Mouse (Mus musculus): ENCODE data around the gene Actl11. TPM values are rescaled to one million over a fixed set of nuclear protein-coding genes. Genes with fewer than 3 reads are reported as not detected.

The Actl11 gene
- polyA plus RNA-seq, 1 experiment from 2014 or later: not detected

- DNase-seq (ENCODE audit: low spot score): no peak
Measured at GRCm38 (mm10) chr9:107961351-107961762, 33.1 kb downstream of the Actl11 start.

GRCm38 (mm10) chr9:107961881-107962280 lies 33.6 kb downstream of the Actl11 start:
- no peak for DNase-seq (ENCODE audit: low spot score)

- DNase-seq (ENCODE audit: low spot score): no peak
Measured at GRCm38 (mm10) chr9:107962916-107963315, 34.6 kb downstream of the Actl11 start.

- peak; percentile 81 for DNase-seq (ENCODE audit: low spot score)
Measured at GRCm38 (mm10) chr9:107963700-107964099, 35.4 kb downstream of the Actl11 start.

- DNase-seq (ENCODE audit: low spot score): no peak
Measured at GRCm38 (mm10) chr9:107964681-107965080, 36.4 kb downstream of the Actl11 start.

- no peak for DNase-seq (ENCODE audit: low spot score)
Measured at GRCm38 (mm10) chr9:107966676-107967075, 38.4 kb downstream of the Actl11 start.

- no peak for DNase-seq (ENCODE audit: low spot score)
Measured at GRCm38 (mm10) chr9:107967437-107967836, 39.2 kb downstream of the Actl11 start.

GRCm38 (mm10) chr9:107968531-107968930 lies 40.3 kb downstream of the Actl11 start:
- no peak for DNase-seq (ENCODE audit: low spot score)

- no peak for DNase-seq (ENCODE audit: low spot score)
Measured at GRCm38 (mm10) chr9:107970311-107970710, 42.0 kb downstream of the Actl11 start.

- DNase-seq (ENCODE audit: low spot score): no peak
Measured at GRCm38 (mm10) chr9:107971690-107972541, 43.6 kb downstream of the Actl11 start.

GRCm38 (mm10) chr9:107974491-107975171 lies 46.4 kb downstream of the Actl11 start:
- no peak for DNase-seq (ENCODE audit: low spot score)

GRCm38 (mm10) chr9:107975399-107976386 lies 47.4 kb downstream of the Actl11 start, which contains the start of gene Uba7:
TSS of gene Uba7 (plus strand) at chr9:107975505.
- peak; percentile 63 for DNase-seq (ENCODE audit: low spot score)

GRCm38 (mm10) chr9:107978815-107979214 lies 50.5 kb downstream of the Actl11 start:
- no peak for DNase-seq (ENCODE audit: low spot score)

Other genes with a start within 250 kb of the Actl11 start
- gene Gnat1, start 248.8 kb upstream of the Actl11 start, polyA plus RNA-seq (2015; fragmentation: Nextera tagmentation; extraction: Ambion mirVana): 0.62 and 0.85 TPM in 2 replicates
- gene Sema3f, start 218.0 kb upstream of the Actl11 start, polyA plus RNA-seq (2015; fragmentation: Nextera tagmentation; extraction: Ambion mirVana): 2.2 and 3.2 TPM in 2 replicates
- gene Rbm5, start 157.5 kb upstream of the Actl11 start, polyA plus RNA-seq (2015; fragmentation: Nextera tagmentation; extraction: Ambion mirVana): 162 and 183 TPM in 2 replicates
- 61.2 and 66.2 TPM in 2 replicates for gene Rbm6, start 55.2 kb upstream of the Actl11 start, polyA plus RNA-seq (2015; fragmentation: Nextera tagmentation; extraction: Ambion mirVana)
- 17.2 and 17.9 TPM in 2 replicates for gene Mon1a, start 40.3 kb upstream of the Actl11 start, polyA plus RNA-seq (2015; fragmentation: Nextera tagmentation; extraction: Ambion mirVana)
- gene Mst1r, start 21.6 kb upstream of the Actl11 start, polyA plus RNA-seq (2015; fragmentation: Nextera tagmentation; extraction: Ambion mirVana): 1.6 and 2.4 TPM in 2 replicates
- 12.1 and 12.9 TPM in 2 replicates for gene Camkv, start 7.2 kb downstream of the Actl11 start, polyA plus RNA-seq (2015; fragmentation: Nextera tagmentation; extraction: Ambion mirVana)
- gene Traip, start 21.7 kb downstream of the Actl11 start, polyA plus RNA-seq (2015; fragmentation: Nextera tagmentation; extraction: Ambion mirVana): 23.1 and 27.2 TPM in 2 replicates
- gene Uba7, start 47.0 kb downstream of the Actl11 start, polyA plus RNA-seq (2015; fragmentation: Nextera tagmentation; extraction: Ambion mirVana): 54.9 and 63.2 TPM in 2 replicates
- 0.26 and 0.27 TPM in 2 replicates for gene Gm20661, start 54.6 kb downstream of the Actl11 start, polyA plus RNA-seq (2015; fragmentation: Nextera tagmentation; extraction: Ambion mirVana)
- 31.6 and 33.8 TPM in 2 replicates for gene Inka1, start 57.4 kb downstream of the Actl11 start, polyA plus RNA-seq (2015; fragmentation: Nextera tagmentation; extraction: Ambion mirVana)
- 0.90 and 0.95 TPM in 2 replicates for gene Cdhr4, start 64.0 kb downstream of the Actl11 start, polyA plus RNA-seq (2015; fragmentation: Nextera tagmentation; extraction: Ambion mirVana)
- gene Gm20662, start 67.9 kb downstream of the Actl11 start, polyA plus RNA-seq (2015; fragmentation: Nextera tagmentation; extraction: Ambion mirVana): 0.28 TPM in 1 of 2 replicates, not detected in the other
- gene Ip6k1, start 74.0 kb downstream of the Actl11 start, polyA plus RNA-seq (2015; fragmentation: Nextera tagmentation; extraction: Ambion mirVana): 48.4 and 55.1 TPM in 2 replicates
- 29.9 TPM in 2 replicates for gene Gmppb, start 120.8 kb downstream of the Actl11 start, polyA plus RNA-seq (2015; fragmentation: Nextera tagmentation; extraction: Ambion mirVana)
- gene Amigo3, start 124.7 kb downstream of the Actl11 start, polyA plus RNA-seq (2015; fragmentation: Nextera tagmentation; extraction: Ambion mirVana): 1.7 and 2.0 TPM in 2 replicates
- 1.5 and 3.1 TPM in 2 replicates for gene Mst1, start 152.0 kb downstream of the Actl11 start, polyA plus RNA-seq (2015; fragmentation: Nextera tagmentation; extraction: Ambion mirVana)
- gene Rnf123, start 154.9 kb downstream of the Actl11 start, polyA plus RNA-seq (2015; fragmentation: Nextera tagmentation; extraction: Ambion mirVana): 27.9 and 37.9 TPM in 2 replicates
- 48.0 and 51.4 TPM in 2 replicates for gene Apeh, start 166.1 kb downstream of the Actl11 start, polyA plus RNA-seq (2015; fragmentation: Nextera tagmentation; extraction: Ambion mirVana)